Mouse (Mus musculus): ENCODE results near the gene Lmo2. TPM values are rescaled to one million over a fixed set of nuclear protein-coding genes. Genes with fewer than 3 reads are reported as not detected.

Gene Lmo2
- 186 and 200 TPM in 2 replicates for total RNA-seq (2015)
- total RNA-seq (2017), result 92.3 and 100 TPM in 2 replicates

- peak; percentile 38; the same call in 1 of the 2 replicates for ATAC-seq (ENCODE audit: poor library complexity, severe bottlenecking)
Measured at GRCm38 (mm10) chr2:103957649-103958546, at the start of gene Lmo2. Gene Lmo2 (plus strand): TSS chr2:103957986.

GRCm38 (mm10) chr2:103910601-103911000 is 47.2 kb upstream of the Lmo2 start:
- no peak for ATAC-seq (ENCODE audit: poor library complexity, severe bottlenecking)

- no peak for ATAC-seq (ENCODE audit: poor library complexity, severe bottlenecking)
Measured at GRCm38 (mm10) chr2:103912481-103913251, 45.1 kb upstream of the Lmo2 start.

GRCm38 (mm10) chr2:103913252-103913650 is 44.5 kb upstream of the Lmo2 start:
- peak; percentile 59 for ATAC-seq (ENCODE audit: poor library complexity, severe bottlenecking)

GRCm38 (mm10) chr2:103916069-103916468 is 41.7 kb upstream of the Lmo2 start:
- ATAC-seq (ENCODE audit: poor library complexity, severe bottlenecking), result no peak

- no peak for ATAC-seq (ENCODE audit: poor library complexity, severe bottlenecking)
Measured at GRCm38 (mm10) chr2:103917375-103917774, 40.4 kb upstream of the Lmo2 start.

GRCm38 (mm10) chr2:103918375-103918774 is 39.4 kb upstream of the Lmo2 start:
- no peak for ATAC-seq (ENCODE audit: poor library complexity, severe bottlenecking)

- no peak for ATAC-seq (ENCODE audit: poor library complexity, severe bottlenecking)
Measured at GRCm38 (mm10) chr2:103919488-103919887, 38.3 kb upstream of the Lmo2 start.

- ATAC-seq (ENCODE audit: poor library complexity, severe bottlenecking), result no peak
Measured at GRCm38 (mm10) chr2:103926586-103927113, 31.1 kb upstream of the Lmo2 start.

GRCm38 (mm10) chr2:103927610-103928145 is 30.1 kb upstream of the Lmo2 start:
- ATAC-seq (ENCODE audit: poor library complexity, severe bottlenecking), result 0 out of 2 replicates have a peak, but pooled peaks have one; percentile 10

- ATAC-seq (ENCODE audit: poor library complexity, severe bottlenecking), result no peak
Measured at GRCm38 (mm10) chr2:103930306-103931019, 27.3 kb upstream of the Lmo2 start.

- no peak for ATAC-seq (ENCODE audit: poor library complexity, severe bottlenecking)
Measured at GRCm38 (mm10) chr2:103931511-103931911, 26.3 kb upstream of the Lmo2 start.

- ATAC-seq (ENCODE audit: poor library complexity, severe bottlenecking), result no peak
Measured at GRCm38 (mm10) chr2:103932025-103932424, 25.8 kb upstream of the Lmo2 start.

GRCm38 (mm10) chr2:103932480-103932879 is 25.3 kb upstream of the Lmo2 start:
- ATAC-seq (ENCODE audit: poor library complexity, severe bottlenecking), result peak; percentile 38; the same call in 1 of the 2 replicates

GRCm38 (mm10) chr2:103934270-103934669 is 23.5 kb upstream of the Lmo2 start:
- no peak; the same call in 1 of the 2 replicates for ATAC-seq (ENCODE audit: poor library complexity, severe bottlenecking)

GRCm38 (mm10) chr2:103934670-103935069 is 23.1 kb upstream of the Lmo2 start:
- no peak for ATAC-seq (ENCODE audit: poor library complexity, severe bottlenecking)

GRCm38 (mm10) chr2:103935691-103936435 is 21.9 kb upstream of the Lmo2 start:
- no peak for ATAC-seq (ENCODE audit: poor library complexity, severe bottlenecking)

GRCm38 (mm10) chr2:103936666-103937065 is 21.1 kb upstream of the Lmo2 start:
- no peak for ATAC-seq (ENCODE audit: poor library complexity, severe bottlenecking)

GRCm38 (mm10) chr2:103937670-103938069 is 20.1 kb upstream of the Lmo2 start:
- no peak for ATAC-seq (ENCODE audit: poor library complexity, severe bottlenecking)

- ATAC-seq (ENCODE audit: poor library complexity, severe bottlenecking), result no peak
Measured at GRCm38 (mm10) chr2:103938573-103938972, 19.2 kb upstream of the Lmo2 start.

Measured in megakaryocyte, adult 5-6 weeks (primary cell).